Comparison of ENCODE assay signal across 13 mouse cellular contexts in genomic region chr5:77269399-77269798, GRCm38 (mm10). TPM values are rescaled to one million over a fixed set of nuclear protein-coding genes. Genes with fewer than 3 reads are reported as not detected.
A peak's percentile ranks its signal among the peaks of the same experiment; 100 is the strongest.
DNase-seq lines count a peak whose midpoint lies in the region; ATAC-seq and TF ChIP-seq lines count a peak whose summit lies in the region.
"Had no signal": no experiment of that assay in that cellular context is flagged by ENCODE, and none has a peak within 500 bp of the region (broad histone marks: within the 10 kb centered on the region; RNA-seq: fewer than 3 reads in every experiment).

No protein-coding gene starts in this region.

- no peak for TF ChIP-seq POLR2A in testis, adult 2 months (IDR thresholded peaks at IDR 0.05; ENCODE audit: control insufficient read depth, low read depth, low read length)
- no peak for TF ChIP-seq POLR2A in bone marrow, adult 2 months (IDR thresholded peaks at IDR 0.05; ENCODE audit: borderline replicate concordance, control insufficient read depth, low read depth, low read length)

- no peak overlapping the region for H3K9ac ChIP-seq in kidney, postnatal 0 days (ENCODE audit: low read depth, low read length)
- H3K9ac ChIP-seq in kidney, embryonic 16.5 days (replicated peaks; ENCODE audit: low read length): no peak overlapping the region
- H3K9ac ChIP-seq: intestine, embryonic 15.5 days; midbrain, embryonic 12.5 days had no signal

- peaks cover 33% of the 10 kb centered on the region for H3K36me3 ChIP-seq in kidney, postnatal 0 days (ENCODE audit: insufficient read depth, low read length)
- peaks cover 57% of the 10 kb centered on the region for H3K36me3 ChIP-seq in kidney, embryonic 16.5 days (ENCODE audit: insufficient read depth, low read length)
- no peaks in the 10 kb centered on the region for H3K36me3 ChIP-seq in testis, adult 2 months (ENCODE audit: control insufficient read depth, insufficient read depth, low read length)

- 79% methylated on average over 8 of the region's 8 CpGs for WGBS in kidney, postnatal 0 days
- WGBS in kidney, embryonic 16.5 days: 84% methylated on average over 8 of the region's 8 CpGs
- WGBS in bone marrow, adult 2 months: 84% methylated on average over 8 of the region's 8 CpGs

- H3K4me3 ChIP-seq in kidney, postnatal 0 days (replicated peaks; ENCODE audit: low read depth, low read length): no peak overlapping the region
- no peak overlapping the region for H3K4me3 ChIP-seq in kidney, embryonic 16.5 days (ENCODE audit: low read length)
- H3K4me3 ChIP-seq in testis, adult 2 months (ENCODE audit: control insufficient read depth, low read depth, low read length): no peak overlapping the region
- H3K4me3 ChIP-seq in bone marrow, adult 2 months (replicated peaks; ENCODE audit: control insufficient read depth, low read depth, low read length): no peak overlapping the region
- H3K4me3 ChIP-seq: intestine, embryonic 15.5 days; midbrain, embryonic 12.5 days had no signal

- peak; percentile 57 for TF ChIP-seq CTCF in kidney, postnatal 0 days (IDR thresholded peaks at IDR 0.05; ENCODE audit: low read depth)
- TF ChIP-seq CTCF in testis, adult 2 months (IDR thresholded peaks at IDR 0.05; ENCODE audit: control insufficient read depth, insufficient read depth, insufficient replicate concordance, low read depth, low read length): peak; percentile 59; the same call in 1 of the 2 replicates
- peak; percentile 32; the same call in 1 of the 2 replicates for TF ChIP-seq CTCF in bone marrow, adult 2 months (IDR thresholded peaks at IDR 0.05; ENCODE audit: control insufficient read depth, insufficient read depth, low read length)

- no peak for ATAC-seq in kidney, postnatal 0 days (replicated peaks; ENCODE audit: low FRiP score, low read depth)
- ATAC-seq in kidney, embryonic 16.5 days (ENCODE audit: low FRiP score, low TSS enrichment): no peak
- ATAC-seq in granulocyte monocyte progenitor cell, adult 5-6 weeks (replicated peaks; ENCODE audit: poor library complexity, severe bottlenecking): no peak
- no peak for ATAC-seq in megakaryocyte-erythroid progenitor cell, adult 5-6 weeks (replicated peaks; ENCODE audit: low FRiP score, low TSS enrichment, poor library complexity, severe bottlenecking)
- ATAC-seq: intestine, embryonic 15.5 days had no signal

- no peaks in the 10 kb centered on the region for H3K27me3 ChIP-seq in kidney, postnatal 0 days (ENCODE audit: insufficient read depth, low read length)
- no peaks in the 10 kb centered on the region for H3K27me3 ChIP-seq in kidney, embryonic 16.5 days (ENCODE audit: insufficient read depth, low read length)
- no peaks in the 10 kb centered on the region for H3K27me3 ChIP-seq in testis, adult 2 months (ENCODE audit: control insufficient read depth, insufficient read depth, low read length)
- H3K27me3 ChIP-seq: intestine, embryonic 15.5 days had no signal

- H3K4me1 ChIP-seq in kidney, postnatal 0 days (replicated peaks; ENCODE audit: insufficient read depth, low read length): peaks cover 4% of the 10 kb centered on the region; the same call in 1 of the 2 replicates
- peaks cover 13% of the 10 kb centered on the region for H3K4me1 ChIP-seq in kidney, embryonic 16.5 days (ENCODE audit: insufficient read depth, low read length)
- peaks cover 11% of the 10 kb centered on the region for H3K4me1 ChIP-seq in testis, adult 2 months (ENCODE audit: control insufficient read depth, insufficient read depth, low read length)
- H3K4me1 ChIP-seq in bone marrow, adult 2 months (ENCODE audit: control insufficient read depth, insufficient read depth, low read length): peaks cover 2% of the 10 kb centered on the region; the same call in 1 of the 2 replicates

- no peak for DNase-seq in kidney, postnatal 0 days (ENCODE audit: low spot score)
- no peak for DNase-seq in testis, postnatal 10 days (ENCODE audit: low spot score)
- DNase-seq in thymus, postnatal 25 days: peak; percentile 40
- DNase-seq: cerebellum, adult 8-10 months; heart, adult 11 months; left cerebral cortex, postnatal 4 days had no signal

- no peak overlapping the region for H3K4me2 ChIP-seq in kidney, postnatal 0 days (ENCODE audit: low read length)
- no peak overlapping the region for H3K4me2 ChIP-seq in kidney, embryonic 16.5 days (replicated peaks; ENCODE audit: low read depth, low read length)
- H3K4me2 ChIP-seq: intestine, embryonic 15.5 days; midbrain, embryonic 12.5 days had no signal

- H3K27ac ChIP-seq in kidney, postnatal 0 days: no peak overlapping the region
- H3K27ac ChIP-seq in kidney, embryonic 16.5 days (ENCODE audit: low read length): no peak overlapping the region
- H3K27ac ChIP-seq in testis, adult 2 months (ENCODE audit: control insufficient read depth, insufficient read depth, low read depth, low read length): no peak overlapping the region
- H3K27ac ChIP-seq in bone marrow, adult 2 months (ENCODE audit: control insufficient read depth, insufficient read depth, low read depth, low read length, poor library complexity): no peak overlapping the region
- H3K27ac ChIP-seq: intestine, embryonic 15.5 days; midbrain, embryonic 12.5 days had no signal

- no peaks in the 10 kb centered on the region for H3K9me3 ChIP-seq in kidney, postnatal 0 days (replicated peaks; ENCODE audit: low read length)
- H3K9me3 ChIP-seq in kidney, embryonic 16.5 days (ENCODE audit: low read length): no peaks in the 10 kb centered on the region
- H3K9me3 ChIP-seq: intestine, embryonic 15.5 days had no signal

RNA-seq across cellular contexts. Expression of gene Rest, which starts 4.1 kb away (rescaled TPM):
- polyA plus RNA-seq in kidney, postnatal 0 days (2015; fragmentation: Nextera tagmentation; extraction: Ambion mirVana): 32.7 and 34.1 TPM in 2 replicates
- 37.6 and 40.5 TPM in 2 replicates for polyA plus RNA-seq in kidney, embryonic 16.5 days (2015; fragmentation: Nextera tagmentation; extraction: Ambion mirVana)
- 3.8 and 4.2 TPM in 2 replicates for polyA plus RNA-seq in testis, adult 2 months (2012; rRNA removed)
- polyA plus RNA-seq in bone marrow, adult 2 months (2011; ENCODE audit: insufficient read depth, insufficient read length, low replicate concordance, missing spikeins): 4.7 and 9.5 TPM in 2 replicates
- 21.4 and 29.5 TPM in 2 replicates for total RNA-seq in granulocyte monocyte progenitor cell, adult 5-6 weeks (2014; fragmentation: Nextera tagmentation)
- 46.3 and 49.3 TPM in 2 replicates for total RNA-seq in granulocyte monocyte progenitor cell, adult 5-6 weeks (2017)
- total RNA-seq in megakaryocyte-erythroid progenitor cell, adult 5-6 weeks (2014; fragmentation: Nextera tagmentation): 19.0 and 24.9 TPM in 2 replicates
- total RNA-seq in megakaryocyte-erythroid progenitor cell, adult 5-6 weeks (2017): 39.5 and 44.0 TPM in 2 replicates

RNA-seq across cellular contexts. Expression of gene Noa1, which starts 40.5 kb away (rescaled TPM):
- polyA plus RNA-seq in kidney, postnatal 0 days (2015; fragmentation: Nextera tagmentation; extraction: Ambion mirVana): 27.0 and 28.4 TPM in 2 replicates
- polyA plus RNA-seq in kidney, embryonic 16.5 days (2015; fragmentation: Nextera tagmentation; extraction: Ambion mirVana): 34.2 and 35.9 TPM in 2 replicates
- polyA plus RNA-seq in testis, adult 2 months (2012; rRNA removed): 4.8 and 5.1 TPM in 2 replicates
- polyA plus RNA-seq in bone marrow, adult 2 months (2011; ENCODE audit: insufficient read depth, insufficient read length, low replicate concordance, missing spikeins): 6.0 and 16.0 TPM in 2 replicates
- 46.2 and 54.2 TPM in 2 replicates for total RNA-seq in granulocyte monocyte progenitor cell, adult 5-6 weeks (2014; fragmentation: Nextera tagmentation)
- 8.8 and 16.5 TPM in 2 replicates for total RNA-seq in granulocyte monocyte progenitor cell, adult 5-6 weeks (2017)
- 76.9 and 79.7 TPM in 2 replicates for total RNA-seq in megakaryocyte-erythroid progenitor cell, adult 5-6 weeks (2014; fragmentation: Nextera tagmentation)
- 40.8 and 45.1 TPM in 2 replicates for total RNA-seq in megakaryocyte-erythroid progenitor cell, adult 5-6 weeks (2017)

RNA-seq across cellular contexts. Expression of gene Polr2b, which starts 40.5 kb away (rescaled TPM):
- polyA plus RNA-seq in kidney, postnatal 0 days (2015; fragmentation: Nextera tagmentation; extraction: Ambion mirVana): 46.1 and 49.7 TPM in 2 replicates
- 70.5 and 70.8 TPM in 2 replicates for polyA plus RNA-seq in kidney, embryonic 16.5 days (2015; fragmentation: Nextera tagmentation; extraction: Ambion mirVana)
- 12.9 and 21.8 TPM in 2 replicates for polyA plus RNA-seq in testis, adult 2 months (2012; rRNA removed)
- polyA plus RNA-seq in bone marrow, adult 2 months (2011; ENCODE audit: insufficient read depth, insufficient read length, low replicate concordance, missing spikeins): 21.8 and 37.0 TPM in 2 replicates
- total RNA-seq in granulocyte monocyte progenitor cell, adult 5-6 weeks (2014; fragmentation: Nextera tagmentation): 61.4 and 71.7 TPM in 2 replicates
- 136 and 140 TPM in 2 replicates for total RNA-seq in granulocyte monocyte progenitor cell, adult 5-6 weeks (2017)
- total RNA-seq in megakaryocyte-erythroid progenitor cell, adult 5-6 weeks (2014; fragmentation: Nextera tagmentation): 104 and 110 TPM in 2 replicates
- 195 TPM in 2 replicates for total RNA-seq in megakaryocyte-erythroid progenitor cell, adult 5-6 weeks (2017)

RNA-seq across cellular contexts. Expression of gene Spink2, which starts 58.1 kb away (rescaled TPM):
- 0.77 and 1.0 TPM in 2 replicates for polyA plus RNA-seq in kidney, postnatal 0 days (2015; fragmentation: Nextera tagmentation; extraction: Ambion mirVana)
- 1.1 and 1.3 TPM in 2 replicates for polyA plus RNA-seq in kidney, embryonic 16.5 days (2015; fragmentation: Nextera tagmentation; extraction: Ambion mirVana)
- polyA plus RNA-seq in testis, adult 2 months (2012; rRNA removed): 1,806 and 1,967 TPM in 2 replicates
- not detected in 2 replicates for polyA plus RNA-seq in bone marrow, adult 2 months (2011; ENCODE audit: insufficient read depth, insufficient read length, low replicate concordance, missing spikeins)
- not detected in 2 replicates for total RNA-seq in granulocyte monocyte progenitor cell, adult 5-6 weeks (2014; fragmentation: Nextera tagmentation)
- not detected in 2 replicates for total RNA-seq in granulocyte monocyte progenitor cell, adult 5-6 weeks (2017)
- not detected in 2 replicates for total RNA-seq in megakaryocyte-erythroid progenitor cell, adult 5-6 weeks (2014; fragmentation: Nextera tagmentation)
- not detected in 2 replicates for total RNA-seq in megakaryocyte-erythroid progenitor cell, adult 5-6 weeks (2017)
- total RNA-seq: left cerebral cortex, postnatal 4 days had no signal
- polyA plus RNA-seq: midbrain, embryonic 12.5 days had no signal
